Mouse (Mus musculus): Measurements from ENCODE around the gene Wdr53.
"Not testable (repeated sequence)": the region's sequence is repeated elsewhere in the genome, so short reads cannot be mapped to it uniquely, and the experiment has no call there.

The Wdr53 gene

GRCm38 (mm10) chr16:32278396-32278795 lies 31.4 kb downstream of the Wdr53 start:
- DNase-seq (ENCODE audit: low spot score in 2 of 2), result no peak

DNA sequence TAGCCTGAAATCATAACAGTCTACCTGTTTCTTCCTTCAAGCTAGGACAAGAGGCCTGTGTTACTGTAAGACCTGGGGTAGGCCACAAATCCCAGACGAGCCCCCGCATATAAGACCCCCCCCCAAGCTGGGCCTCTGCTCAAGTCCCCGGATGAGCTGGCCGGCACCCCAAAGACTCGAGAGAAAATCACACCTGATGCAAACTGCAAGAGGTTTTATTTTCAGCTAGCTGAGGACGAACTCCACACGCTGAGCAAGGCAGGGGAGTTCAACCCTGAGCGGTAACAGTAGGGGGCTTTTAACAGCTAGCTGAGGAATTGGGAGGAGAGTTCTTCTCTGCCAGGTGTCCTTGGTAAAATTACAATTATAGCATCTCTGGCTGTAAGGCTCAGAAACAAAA lies 33.2 kb downstream of the Wdr53 start:
- DNase-seq (ENCODE audit: low spot score in 2 of 2), result no peak

- DNase-seq (ENCODE audit: low spot score in 2 of 2), result no peak
Measured at GRCm38 (mm10) chr16:32282608-32283007, 35.6 kb downstream of the Wdr53 start.

- no peak for DNase-seq (ENCODE audit: low spot score in 2 of 2)
Measured at GRCm38 (mm10) chr16:32291821-32292220, 44.8 kb downstream of the Wdr53 start.

DNA sequence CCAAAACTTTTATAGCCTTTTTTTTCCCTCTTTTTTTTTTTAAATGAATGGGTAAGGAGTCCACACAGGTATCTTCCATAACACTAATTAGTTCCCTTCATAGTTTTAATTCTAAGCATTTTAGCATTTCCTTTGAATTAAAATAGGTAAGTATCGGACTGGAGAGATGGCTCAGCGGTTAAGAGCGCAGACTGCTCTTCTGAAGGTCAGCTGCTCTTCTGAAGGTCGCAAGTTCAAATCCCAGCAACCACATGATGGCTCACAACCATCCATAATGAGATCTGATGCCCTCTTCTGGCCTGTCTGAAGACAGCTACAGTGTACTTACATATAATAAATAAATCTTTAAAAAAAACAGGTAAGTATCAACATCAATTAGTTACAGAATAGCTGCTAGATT lies 52.6 kb downstream of the Wdr53 start:
- not testable (repeated sequence) for DNase-seq (ENCODE audit: low spot score in 2 of 2)

DNA sequence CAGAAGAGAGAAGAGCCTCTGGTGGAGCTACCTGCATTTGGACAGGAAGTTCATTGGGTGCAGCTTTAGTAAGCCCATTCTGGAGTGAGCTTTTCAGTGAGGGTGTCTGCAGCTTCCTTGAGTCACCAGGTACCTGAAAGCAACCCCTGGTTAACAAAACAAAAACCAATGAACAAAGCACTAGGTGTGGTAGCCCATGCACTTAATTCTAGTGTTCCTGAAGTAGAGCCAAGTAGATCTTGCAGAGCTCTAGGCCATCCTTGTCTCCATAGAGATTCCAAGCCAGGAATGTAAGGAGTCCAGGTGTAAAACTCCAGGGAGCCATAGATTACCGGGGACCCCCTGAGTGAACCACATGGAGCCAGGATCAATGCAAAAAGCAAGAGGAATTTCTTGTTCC lies 56.0 kb downstream of the Wdr53 start:
- DNase-seq (ENCODE audit: low spot score in 2 of 2), result no peak

GRCm38 (mm10) chr16:32303886-32304285 lies 56.9 kb downstream of the Wdr53 start:
- no peak for DNase-seq (ENCODE audit: low spot score in 2 of 2)

Data from frontal cortex, postnatal 14 days (tissue).